In the genomic region with DNA sequence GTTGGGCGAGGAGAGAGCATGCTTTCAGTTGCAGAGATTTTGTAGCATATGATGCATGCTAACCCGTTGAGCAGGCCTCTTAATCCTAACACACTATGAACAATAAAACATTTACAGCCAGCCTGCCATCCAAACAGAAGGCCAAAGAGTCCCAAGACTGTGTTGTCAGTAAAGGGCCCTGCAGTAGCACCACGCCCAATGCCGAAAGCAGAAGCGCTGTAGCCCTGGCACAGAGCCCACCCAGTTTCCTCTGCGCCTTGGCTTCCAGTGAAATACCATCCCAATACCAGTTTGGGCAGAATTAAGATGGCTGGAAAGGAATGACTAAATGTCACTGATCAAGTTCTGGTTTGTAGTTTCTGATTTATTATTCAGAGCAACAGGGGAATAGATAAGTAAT, we compare ENCODE assay signal across 22 mouse cellular contexts. TPM values are rescaled to one million over a fixed set of nuclear protein-coding genes. Genes with fewer than 3 reads are reported as not detected.
"Had no signal": no experiment of that assay in that cellular context is flagged by ENCODE, and none has a peak within 500 bp of the region (broad histone marks: within the 10 kb centered on the region; RNA-seq: fewer than 3 reads in every experiment).

No protein-coding gene starts in this region.

- H3K4me3 ChIP-seq: liver, embryonic 12.5 days; lung, embryonic 15.5 days; midbrain, embryonic 10.5 days; midbrain, embryonic 12.5 days; myocyte; neural tube, embryonic 12.5 days; stomach, embryonic 15.5 days had no signal

- H3K27me3 ChIP-seq: liver, embryonic 12.5 days; lung, embryonic 15.5 days; midbrain, embryonic 12.5 days; neural tube, embryonic 12.5 days; stomach, embryonic 15.5 days had no signal

- H3K4me1 ChIP-seq: liver, embryonic 12.5 days; lung, embryonic 15.5 days; midbrain, embryonic 10.5 days; stomach, embryonic 15.5 days had no signal

- H3K36me3 ChIP-seq: liver, embryonic 12.5 days; lung, embryonic 15.5 days; midbrain, embryonic 10.5 days; midbrain, embryonic 12.5 days; neural tube, embryonic 12.5 days; stomach, embryonic 15.5 days had no signal

- H3K4me2 ChIP-seq: liver, embryonic 12.5 days; lung, embryonic 15.5 days; midbrain, embryonic 12.5 days; neural tube, embryonic 12.5 days; stomach, embryonic 15.5 days had no signal

- ATAC-seq: liver, embryonic 12.5 days; midbrain, embryonic 16.5 days had no signal

- H3K9ac ChIP-seq: liver, embryonic 12.5 days; liver, embryonic 14.5 days; lung, embryonic 15.5 days; midbrain, embryonic 12.5 days; neural tube, embryonic 12.5 days; stomach, embryonic 15.5 days had no signal

- H3K27ac ChIP-seq: liver, embryonic 12.5 days; liver, embryonic 14.5 days; lung, embryonic 15.5 days; midbrain, embryonic 10.5 days; midbrain, embryonic 12.5 days; neural tube, embryonic 12.5 days; stomach, embryonic 15.5 days had no signal

- DNase-seq: lung, adult 18-20 months; midbrain, embryonic 14.5 days; right cerebral cortex, postnatal 14 days; thymus, adult 18-20 months; thymus, postnatal 14 days; thymus, postnatal 36 days had no signal

- H3K9me3 ChIP-seq: liver, embryonic 12.5 days; lung, embryonic 15.5 days; midbrain, embryonic 10.5 days; midbrain, embryonic 12.5 days; neural tube, embryonic 12.5 days; stomach, embryonic 15.5 days had no signal

RNA-seq across cellular contexts. Expression of gene Ccdc113, which starts 8.3 kb away (rescaled TPM):
- total RNA-seq: megakaryocyte, adult 5-6 weeks; megakaryocyte-erythroid progenitor cell, adult 5-6 weeks; neutrophil, adult 5-6 weeks had no signal
- polyA plus RNA-seq: liver, embryonic 12.5 days; liver, embryonic 14.5 days; liver, embryonic 16.5 days; myocyte; spleen, adult 2 months had no signal

RNA-seq across cellular contexts. Expression of gene Prss54, which starts 33.9 kb away (rescaled TPM):
- total RNA-seq: megakaryocyte, adult 5-6 weeks; megakaryocyte-erythroid progenitor cell, adult 5-6 weeks; neutrophil, adult 5-6 weeks had no signal
- polyA plus RNA-seq: liver, embryonic 12.5 days; liver, embryonic 14.5 days; liver, embryonic 16.5 days; lung, embryonic 15.5 days; midbrain, embryonic 10.5 days; midbrain, embryonic 12.5 days; midbrain, embryonic 14.5 days; midbrain, embryonic 16.5 days; myocyte; neural tube, embryonic 12.5 days; neural tube, embryonic 14.5 days; spleen, adult 2 months; stomach, embryonic 15.5 days; thymus, postnatal 0 days had no signal
